Mouse (Mus musculus) megakaryocyte progenitor cell, adult 5-6 weeks (primary cell): Measurements from ENCODE around the gene Ell2. TPM values are rescaled to one million over a fixed set of nuclear protein-coding genes. Genes with fewer than 3 reads are reported as not detected.
A peak's percentile ranks its signal among the peaks of the same experiment; 100 is the strongest.

Source experiments
- ATAC-seq: replicated peaks from 2 replicates; pipeline ENCODE4 v1.8.0; 2016; ENCODE audit warnings: mild to moderate bottlenecking, moderate TSS enrichment, inconsistent platforms; ENCODE audit not compliant: poor library complexity
- total RNA-seq, 2 experiments: library from RNA; stranded (forward) in 1 of 2; stranded (reverse) in 1 of 2; fragments of 157-497, 149-512 nt in 1 of 2; fragments of 200-1000 nt in 1 of 2; gene quantifications; 2 replicates each; pipeline versions ENCODE4 v1.2.3 to v1.2.4; 2015 to 2017

Ell2 gene
- total RNA-seq, 2 experiments from 2014 or later: 6.8 to 13.6 TPM

DNA sequence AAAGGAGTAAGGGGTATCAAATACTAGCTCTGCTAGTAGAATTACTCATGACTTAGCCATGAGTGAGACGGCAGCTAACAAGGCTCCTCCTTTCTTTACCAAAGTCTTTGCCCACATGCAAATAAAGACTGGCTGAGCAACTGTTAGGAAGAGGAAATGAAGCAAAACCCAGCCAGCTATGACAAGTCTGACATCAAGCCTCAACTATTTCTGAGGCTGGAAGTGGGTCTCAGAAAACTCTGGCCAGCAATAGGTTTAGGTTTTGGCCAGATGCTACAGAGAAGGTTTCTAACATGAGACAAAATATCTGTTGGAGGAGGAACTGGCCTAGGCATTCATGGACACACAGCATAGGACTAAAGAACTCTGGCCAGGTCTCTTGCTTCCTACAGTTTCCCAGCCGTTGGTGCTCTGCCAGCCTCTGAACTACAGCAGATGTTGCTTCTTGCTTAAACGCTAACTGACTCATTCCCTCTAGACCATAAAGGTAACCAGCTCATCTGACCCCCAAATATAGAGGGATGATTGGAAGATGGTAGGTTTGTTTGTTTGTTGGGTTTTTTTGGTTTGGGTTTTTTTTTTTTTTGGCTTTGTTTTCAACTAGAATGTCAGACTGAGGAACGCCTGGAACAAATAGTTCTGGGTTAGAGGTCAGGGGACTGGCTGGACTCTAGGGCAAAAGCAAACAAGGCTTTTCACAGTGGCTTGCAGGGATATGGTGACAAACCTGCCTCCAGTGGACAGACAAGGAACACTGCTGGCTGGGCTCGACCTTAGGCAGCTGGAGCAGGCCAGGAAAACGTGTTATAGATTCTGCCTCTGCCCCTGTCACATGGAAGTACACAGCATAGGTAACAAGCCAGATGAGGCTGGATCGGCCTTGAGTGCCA is 92.1 kb downstream of the Ell2 start:
- peak; percentile 32 for ATAC-seq

DNA sequence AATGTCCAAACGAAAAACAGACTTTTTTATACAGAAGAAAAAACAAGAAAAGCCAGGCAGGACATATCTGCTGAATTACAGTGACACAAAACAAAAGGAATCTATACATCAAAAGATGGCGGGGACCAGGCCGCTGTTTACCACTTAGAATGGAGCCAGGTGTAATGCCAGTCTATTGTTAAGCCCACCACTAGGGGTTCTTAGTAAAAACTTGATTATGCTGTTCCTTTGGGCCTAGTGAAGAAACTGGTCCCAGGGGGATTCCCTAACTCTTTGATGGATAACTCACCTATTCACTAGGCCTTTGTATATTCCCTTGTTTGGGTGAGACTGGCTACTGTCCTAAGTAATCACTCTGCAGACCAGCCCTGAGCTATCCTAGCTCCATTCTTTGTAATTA is 92.9 kb downstream of the Ell2 start:
- ATAC-seq: no peak

DNA sequence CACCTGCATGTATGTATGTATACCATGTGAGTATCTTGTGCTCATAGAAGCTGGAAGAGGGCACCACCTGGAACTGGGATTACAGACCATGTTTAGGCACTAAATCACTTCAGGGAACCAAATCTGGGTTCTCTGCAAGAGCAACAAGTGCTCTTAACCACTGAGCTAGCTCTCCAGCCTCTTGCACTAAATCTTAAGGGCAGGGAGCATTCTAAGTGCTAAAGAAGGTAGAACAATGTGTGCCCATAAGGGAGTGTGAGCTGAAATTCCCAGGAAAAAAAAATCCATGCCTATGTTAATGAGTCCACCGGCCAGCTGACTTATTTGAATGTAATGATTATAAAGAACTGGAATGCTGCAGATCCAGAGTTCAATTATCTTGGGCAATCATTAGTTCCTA is 101.4 kb downstream of the Ell2 start:
- no peak for ATAC-seq

DNA sequence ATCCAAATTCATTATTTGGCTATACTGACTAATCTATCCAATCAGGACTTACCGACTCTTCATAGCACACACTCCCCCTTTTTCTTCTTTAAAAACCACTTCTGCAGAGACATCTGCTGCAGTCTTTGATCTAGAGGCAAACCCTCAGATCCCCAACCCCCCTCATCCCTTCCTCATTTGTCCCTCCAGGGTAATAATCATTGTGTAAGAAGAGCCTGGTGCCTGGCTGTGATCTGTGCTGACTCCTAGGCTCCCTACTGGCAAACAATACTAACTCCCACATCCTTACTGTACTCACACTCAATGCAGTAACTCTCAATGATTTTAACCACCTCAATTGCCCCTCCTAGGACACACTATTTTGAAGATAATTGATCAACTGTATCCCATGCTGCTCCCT is 103.4 kb downstream of the Ell2 start:
- peak; percentile 99 for ATAC-seq

DNA sequence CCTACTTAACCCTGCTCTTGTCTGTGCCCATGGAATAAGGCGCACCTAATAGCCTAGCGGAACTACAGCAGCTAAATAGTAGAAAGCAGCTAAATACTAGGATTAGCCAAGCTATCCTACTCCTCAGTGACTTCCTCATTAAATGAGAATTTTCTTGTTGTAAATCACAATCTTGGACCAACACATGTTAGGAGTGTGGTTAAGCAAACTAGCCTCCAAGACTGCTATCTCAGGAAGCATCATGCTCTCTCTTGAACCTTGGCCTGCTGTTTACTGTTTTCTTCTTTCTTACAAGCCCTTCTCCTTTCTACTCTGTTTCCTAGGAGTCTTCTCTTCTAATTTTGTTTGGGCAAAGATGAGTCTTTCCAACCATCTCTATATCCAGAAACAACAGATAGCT is 110.6 kb downstream of the Ell2 start:
- ATAC-seq: peak; percentile 67

DNA sequence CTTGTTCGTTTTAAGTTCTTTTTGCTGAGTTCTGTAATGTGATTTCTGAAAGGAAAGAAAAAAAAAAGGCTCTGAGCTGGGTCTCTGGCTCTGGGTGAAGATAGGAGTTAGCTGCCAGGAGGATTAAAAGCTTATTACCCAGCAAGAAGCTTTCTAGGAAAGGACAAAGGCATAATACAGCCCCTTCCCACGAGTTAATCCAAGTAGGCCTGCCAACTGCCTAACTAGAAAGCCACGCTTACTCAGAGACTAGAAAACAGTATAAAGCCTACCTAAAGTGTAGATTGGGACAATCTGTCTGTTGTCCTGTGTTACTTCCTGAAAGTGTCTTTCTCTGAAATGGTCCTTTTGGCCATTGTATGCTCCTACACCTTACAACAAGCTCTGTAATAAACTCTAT is 111.9 kb downstream of the Ell2 start:
- no peak for ATAC-seq

DNA sequence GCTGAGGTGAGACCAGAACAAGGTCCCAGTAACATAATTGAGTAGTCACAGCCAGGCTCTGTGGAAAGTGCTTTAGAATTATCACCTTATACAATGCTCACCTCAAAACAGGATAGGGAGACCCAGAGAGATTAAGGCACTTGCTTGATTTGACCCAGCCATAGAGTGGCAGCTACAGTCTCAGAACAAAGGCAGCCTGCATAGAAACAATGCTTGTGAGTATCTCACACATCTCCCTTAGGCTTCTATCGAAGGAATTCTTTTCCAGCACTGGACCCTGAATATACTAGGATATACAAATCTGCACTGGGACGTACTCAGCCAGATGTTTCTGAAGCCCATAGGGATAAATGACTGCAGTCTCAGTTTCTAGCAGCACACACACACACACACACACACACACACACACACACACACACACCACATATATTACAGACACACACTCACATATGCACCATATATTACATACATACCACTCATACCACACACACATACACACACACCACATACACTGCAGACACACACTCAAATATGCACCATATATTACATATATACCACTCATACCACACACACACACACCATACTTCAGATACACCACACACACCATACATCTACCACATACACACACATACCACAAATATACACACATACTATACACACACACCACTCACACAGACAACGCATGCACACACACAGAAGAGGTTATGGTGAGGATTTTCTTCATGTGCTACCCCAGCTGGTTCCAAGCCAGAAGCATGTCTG is 112.6 kb downstream of the Ell2 start:
- no peak for ATAC-seq

DNA sequence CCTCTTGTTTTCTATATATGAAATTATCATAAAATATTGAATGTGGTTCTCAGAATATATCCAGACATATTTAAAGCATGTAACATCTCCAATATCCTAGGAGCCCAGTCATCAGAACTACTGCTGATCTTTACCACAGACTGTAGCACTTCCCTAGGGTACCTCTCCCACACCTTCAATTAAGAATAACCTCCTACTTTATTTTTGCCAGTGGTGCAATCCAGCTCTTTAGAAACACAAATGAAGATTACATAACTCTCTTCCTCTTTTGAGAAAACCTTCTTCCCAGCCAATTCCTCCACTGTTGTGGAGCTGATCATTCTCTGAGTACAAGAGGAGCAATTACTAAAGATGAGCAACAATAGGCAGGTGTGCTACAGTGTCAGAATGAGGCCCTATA is 113.3 kb downstream of the Ell2 start:
- ATAC-seq: peak; percentile 66

Other genes starting within 250 kb of the Ell2 start
- gene Glrx, start 133.1 kb downstream of the Ell2 start, total RNA-seq (2015): 225 and 237 TPM in 2 replicates
- 116 and 123 TPM in 2 replicates for gene Glrx, start 133.1 kb downstream of the Ell2 start, total RNA-seq (2017)
- gene Rhobtb3, start 237.2 kb downstream of the Ell2 start, total RNA-seq (2015): 5.9 and 9.1 TPM in 2 replicates
- gene Rhobtb3, start 237.2 kb downstream of the Ell2 start, total RNA-seq (2017): 6.6 and 9.1 TPM in 2 replicates